Mouse (Mus musculus) urinary bladder, postnatal 0 days (tissue): Measurements from ENCODE around the gene Bpifa5. TPM values are rescaled to one million over a fixed set of nuclear protein-coding genes. Genes with fewer than 3 reads are reported as not detected.

Experiments
- polyA plus RNA-seq: library from polyadenylated mRNA; unstranded; fragments of >200 nt; fragmentation: Nextera tagmentation; extraction: Ambion mirVana; gene quantifications from 2 replicates; pipeline ENCODE4 v1.2.1, GENCODE M21; 2015

Bpifa5 gene
- not detected in 2 replicates for polyA plus RNA-seq

GRCm38 (mm10) chr2:154162307-154162706, at the start of gene Bpifa5:
Gene Bpifa5 (plus strand): TSS chr2:154162607.

GRCm38 (mm10) chr2:154130120-154130519, 32.3 kb upstream of the Bpifa5 start, which contains the start of gene Bpifa3:
Gene Bpifa3 (plus strand): TSS chr2:154130336.

GRCm38 (mm10) chr2:154142580-154142979, 19.8 kb upstream of the Bpifa5 start, which contains the start of gene Bpifa1:
Gene Bpifa1 (plus strand): TSS chr2:154142880.

GRCm38 (mm10) chr2:154190546-154191258, 28.3 kb downstream of the Bpifa5 start, which contains the start of gene Bpifb1:
Gene Bpifb1 (plus strand): TSS chr2:154190818.

Other genes starting within 250 kb of the Bpifa5 start
- not detected in 2 replicates for gene Bpifb3, start 244.4 kb upstream of the Bpifa5 start, polyA plus RNA-seq
- gene Bpifb4, start 224.4 kb upstream of the Bpifa5 start, polyA plus RNA-seq = not detected in 2 replicates
- not detected in 2 replicates for gene Bpifa6, start 187.7 kb upstream of the Bpifa5 start, polyA plus RNA-seq
- gene Bpifa2, start 154.3 kb upstream of the Bpifa5 start, polyA plus RNA-seq = not detected in 2 replicates
- gene Bpifa3, start 32.3 kb upstream of the Bpifa5 start, polyA plus RNA-seq = not detected in 2 replicates
- not detected in 2 replicates for gene Bpifa1, start 19.7 kb upstream of the Bpifa5 start, polyA plus RNA-seq
- gene Bpifb1, start 28.2 kb downstream of the Bpifa5 start, polyA plus RNA-seq = 0.91 and 1.4 TPM in 2 replicates
- 0.14 TPM in 1 of 2 replicates, not detected in the other for gene Bpifb5, start 61.1 kb downstream of the Bpifa5 start, polyA plus RNA-seq
- not detected in 2 replicates for gene Bpifb9a, start 95.2 kb downstream of the Bpifa5 start, polyA plus RNA-seq
- gene Bpifb9b, start 144.6 kb downstream of the Bpifa5 start, polyA plus RNA-seq = not detected in 2 replicates
- 8.0 and 11.6 TPM in 2 replicates for gene Cdk5rap1, start 210.4 kb downstream of the Bpifa5 start, polyA plus RNA-seq
- gene Snta1, start 245.5 kb downstream of the Bpifa5 start, polyA plus RNA-seq = 11.9 and 12.6 TPM in 2 replicates